Mouse (Mus musculus) layer of hippocampus, adult 18-20 months (tissue): ENCODE results near the gene Repin1. TPM values are rescaled to one million over a fixed set of nuclear protein-coding genes. Genes with fewer than 3 reads are reported as not detected.

Experiments
- total RNA-seq, 2 experiments: library from RNA; stranded (reverse); gene quantifications; 2 replicates each; pipeline ENCODE4 v1.2.3; 2021

Gene Repin1
- total RNA-seq, 2 experiments from 2014 or later: 48.0 to 51.0 TPM

Other genes starting within 250 kb of the Repin1 start
- 10 to 100 TPM; 35.9 to 41.6 TPM for gene Krba1, start 198.3 kb upstream of the Repin1 start, total RNA-seq
- gene Zfp467, start 148.1 kb upstream of the Repin1 start, total RNA-seq: 10 to 100 TPM; 22.3 TPM
- gene Sspo, start 145.7 kb upstream of the Repin1 start, total RNA-seq: under 1 TPM; 0.56 to 0.74 TPM
- gene Atp6v0e2, start 56.3 kb upstream of the Repin1 start, total RNA-seq: 100 to 1,000 TPM; 440 to 446 TPM
- 10 to 100 TPM; 32.3 to 37.6 TPM for gene Lrrc61, start 39.1 kb upstream of the Repin1 start, total RNA-seq
- 10 to 100 TPM; 14.9 to 18.0 TPM for gene Rarres2, start 21.1 kb upstream of the Repin1 start, total RNA-seq
- gene Gm45021, start 4.3 kb upstream of the Repin1 start, total RNA-seq: not detected
- gene Gm44965, start 58 bp downstream of the Repin1 start, total RNA-seq: not detected
- 1 to 10 TPM; 7.1 to 8.2 TPM for gene Zfp775, start 8.2 kb downstream of the Repin1 start, total RNA-seq
- gene AI854703, start 32.9 kb downstream of the Repin1 start, total RNA-seq: 10 to 100 TPM; 13.4 to 13.6 TPM
- gene Gimap8, start 53.4 kb downstream of the Repin1 start, total RNA-seq: under 1 TPM; 0.77 to 0.81 TPM
- 1 to 10 TPM in 1 of 2 experiments, under 1 TPM in 1; 0.48 to 1.1 TPM for gene Gimap9, start 82.2 kb downstream of the Repin1 start, total RNA-seq
- gene Gimap4, start 90.7 kb downstream of the Repin1 start, total RNA-seq: not detected
- gene Gimap6, start 114.3 kb downstream of the Repin1 start, total RNA-seq: 1 to 10 TPM; 4.3 to 4.9 TPM
- gene Gm28053, start 124.7 kb downstream of the Repin1 start, total RNA-seq: 1 to 10 TPM in 1 of 2 experiments, not detected in 1; 1.9 TPM
- not detected for gene Gimap7, start 124.7 kb downstream of the Repin1 start, total RNA-seq
- 1 to 10 TPM; 1.4 to 1.9 TPM for gene Gimap1, start 145.2 kb downstream of the Repin1 start, total RNA-seq
- under 1 TPM; 0.62 to 0.99 TPM for gene Gimap5, start 152.3 kb downstream of the Repin1 start, total RNA-seq
- not detected for gene Gimap3, start 177.0 kb downstream of the Repin1 start, total RNA-seq
- gene Tmem176a, start 247.0 kb downstream of the Repin1 start, total RNA-seq: 10 to 100 TPM; 32.4 to 36.3 TPM
- gene Tmem176b, start 247.6 kb downstream of the Repin1 start, total RNA-seq: 10 to 100 TPM; 58.5 to 61.2 TPM